Mouse (Mus musculus) lung, embryonic 14.5 days (tissue): ENCODE results near the gene Cd9. TPM values are rescaled to one million over a fixed set of nuclear protein-coding genes. Genes with fewer than 3 reads are reported as not detected.
A peak's percentile ranks its signal among the peaks of the same experiment; 100 is the strongest.

ENCODE experiments used
- ATAC-seq: fragments of 200-750 bp; cut with Nextera tagmentation; 2 replicates; pipeline ENCODE4 v1.8.0; 2017; ENCODE audit warnings: mild to moderate bottlenecking, moderate TSS enrichment, moderate library complexity; ENCODE audit not compliant: insufficient read depth
- DNase-seq: peaks from one replicate; pipeline ENCODE4 v3.0.0-alpha.2; 2015
- H3K27ac ChIP-seq: fragments of 300-500 bp; sonication (generic); 2 replicates; pipeline ENCODE4 v1.5.1; 2014; ENCODE audit warnings: low read depth, mild to moderate bottlenecking, moderate library complexity
- H3K27me3 ChIP-seq: fragments of 300-500 bp; sonication (generic); 2 replicates; pipeline ENCODE4 v1.6.1; 2014; ENCODE audit warnings: low read length, control low read depth; ENCODE audit not compliant: insufficient read depth
- H3K36me3 ChIP-seq: fragments of 300-500 bp; sonication (generic); 2 replicates; pipeline ENCODE4 v1.6.1; 2014; ENCODE audit warnings: control low read depth; ENCODE audit not compliant: insufficient read depth
- H3K4me1 ChIP-seq: fragments of 300-500 bp; sonication (generic); 2 replicates; pipeline ENCODE4 v1.6.1; 2014; ENCODE audit warnings: antibody characterized with exemption, control low read depth; ENCODE audit not compliant: insufficient read depth
- H3K4me2 ChIP-seq: fragments of 300-500 bp; sonication (generic); 2 replicates; pipeline ENCODE4 v1.6.1; 2014; ENCODE audit warnings: mild to moderate bottlenecking
- H3K4me3 ChIP-seq: fragments of 300-500 bp; sonication (generic); 2 replicates; pipeline ENCODE4 v1.5.1; 2014; ENCODE audit warnings: low read depth, low read length
- H3K9ac ChIP-seq: fragments of 300-500 bp; sonication (generic); 2 replicates; pipeline ENCODE4 v1.6.1; 2014
- H3K9me3 ChIP-seq: fragments of 300-500 bp; sonication (generic); 2 replicates; pipeline ENCODE4 v1.6.1; 2016; ENCODE audit warnings: low read depth, low read length, control low read depth
- CTCF ChIP-seq: IDR thresholded peaks from 2 replicates; pipeline ENCODE4 v1.5.1; 2016; ENCODE audit warnings: antibody characterized with exemption, low read depth
- WGBS: fragments of 180-500 bp; shearing (Covaris S2); extraction: QIAGEN DNeasy Blood & Tissue Kit; methylation state at CpG from one replicate; pipeline ENCODE4 v1.1.7; 2014; 5-methylcytosine and 5-hydroxymethylcytosine counted together
- polyA plus RNA-seq: library from polyadenylated mRNA; unstranded; fragments of >200 nt; fragmentation: Nextera tagmentation; extraction: Ambion mirVana; gene quantifications from 2 replicates; pipeline ENCODE4 v1.2.1, GENCODE M21; 2014

Cd9 gene
- polyA plus RNA-seq, 1 experiment from 2014 or later, result 128 TPM

GRCm38 (mm10) chr6:125473939-125474338 is 20.7 kb downstream of the Cd9 start:
- Histone ChIP-seq H3K9ac (no peak overlapping the region), H3K27ac (no peak overlapping the region), H3K4me1 (peaks cover 14% of the 10 kb centered on the region; the same call in 1 of the 2 replicates), H3K9me3 (no peaks in the 10 kb centered on the region), H3K27me3 (no peaks in the 10 kb centered on the region), H3K36me3 (no peaks in the 10 kb centered on the region), H3K4me2 (no peak overlapping the region), H3K4me3 (no peak overlapping the region)
- WGBS, result 80% methylated on average over 5 of the region's 5 CpGs
- no peak for DNase-seq
- no peak for ATAC-seq
- no peak for TF ChIP-seq CTCF

GRCm38 (mm10) chr6:125473321-125473721 is 21.3 kb downstream of the Cd9 start:
- ATAC-seq, result no peak; the same call in 1 of the 2 replicates
- DNase-seq, result no peak
- no peak overlapping the region for H3K4me3 ChIP-seq
- no peak for TF ChIP-seq CTCF
- 78% methylated on average over 9 of the region's 9 CpGs for WGBS
- no peak overlapping the region for H3K9ac ChIP-seq
- H3K27ac ChIP-seq, result no peak overlapping the region
- H3K36me3 ChIP-seq, result no peaks in the 10 kb centered on the region
- no peaks in the 10 kb centered on the region for H3K9me3 ChIP-seq
- no peaks in the 10 kb centered on the region for H3K27me3 ChIP-seq
- H3K4me1 ChIP-seq, result peaks cover 14% of the 10 kb centered on the region; the same call in 1 of the 2 replicates
- H3K4me2 ChIP-seq, result no peak overlapping the region

- DNase-seq, result no peak
- H3K27ac ChIP-seq, result no peak overlapping the region
- WGBS, result 52% methylated on average over 4 of the region's 4 CpGs
Observed at GRCm38 (mm10) chr6:125471921-125472320, 22.7 kb downstream of the Cd9 start.

GRCm38 (mm10) chr6:125471326-125471725 is 23.3 kb downstream of the Cd9 start:
- Histone ChIP-seq H3K4me2 (no peak overlapping the region), H3K9ac (no peak overlapping the region), H3K36me3 (no peaks in the 10 kb centered on the region), H3K27ac (no peak overlapping the region), H3K4me1 (no peaks in the 10 kb centered on the region; the same call in 1 of the 2 replicates), H3K4me3 (no peak overlapping the region), H3K27me3 (no peaks in the 10 kb centered on the region), H3K9me3 (no peaks in the 10 kb centered on the region)
- DNase-seq (no peak), ATAC-seq (no peak)
- no peak for TF ChIP-seq CTCF
- WGBS, result 66% methylated on average over 7 of the region's 7 CpGs

More at GRCm38 (mm10) chr6:125471921-125472320, 22.7 kb downstream of the Cd9 start:
- Histone ChIP-seq H3K27me3 (no peaks in the 10 kb centered on the region), H3K4me3 (no peak overlapping the region), H3K36me3 (no peaks in the 10 kb centered on the region), H3K4me2 (no peak overlapping the region), H3K9me3 (no peaks in the 10 kb centered on the region), H3K4me1 (peaks cover 4% of the 10 kb centered on the region; the same call in 1 of the 2 replicates), H3K9ac (no peak overlapping the region)
- no peak for ATAC-seq
- TF ChIP-seq CTCF, result no peak

- no peak for DNase-seq
- no peak overlapping the region for H3K27ac ChIP-seq
- H3K4me3 ChIP-seq, result no peak overlapping the region
- no peaks in the 10 kb centered on the region for H3K9me3 ChIP-seq
- no peak for ATAC-seq
- no peaks in the 10 kb centered on the region; the same call in 1 of the 2 replicates for H3K4me1 ChIP-seq
- TF ChIP-seq CTCF, result no peak
- no peak overlapping the region for H3K4me2 ChIP-seq
- H3K27me3 ChIP-seq, result no peaks in the 10 kb centered on the region
- no peak overlapping the region for H3K9ac ChIP-seq
- 89% methylated on average over 5 of the region's 5 CpGs for WGBS
- H3K36me3 ChIP-seq, result no peaks in the 10 kb centered on the region
Observed at GRCm38 (mm10) chr6:125470616-125471015, 24.0 kb downstream of the Cd9 start.

GRCm38 (mm10) chr6:125469222-125469621 is 25.4 kb downstream of the Cd9 start:
- DNase-seq, result no peak

GRCm38 (mm10) chr6:125468179-125468960 is 26.2 kb downstream of the Cd9 start:
- H3K27me3 ChIP-seq, result no peaks in the 10 kb centered on the region
- H3K9ac ChIP-seq, result no peak overlapping the region
- ATAC-seq (no peak), DNase-seq (peak; percentile 25)
- no peak overlapping the region for H3K4me2 ChIP-seq
- 0 out of 2 replicates have a peak overlapping the region, but pooled peaks have one; percentile 1 for H3K27ac ChIP-seq
- no peak for TF ChIP-seq CTCF
- 55% methylated on average over 21 of the region's 21 CpGs for WGBS
- no peaks in the 10 kb centered on the region for H3K9me3 ChIP-seq
- no peaks in the 10 kb centered on the region for H3K4me1 ChIP-seq
- H3K36me3 ChIP-seq, result peaks cover 3% of the 10 kb centered on the region; the same call in 1 of the 2 replicates
- no peak overlapping the region for H3K4me3 ChIP-seq

More at GRCm38 (mm10) chr6:125469222-125469621, 25.4 kb downstream of the Cd9 start:
- no peak for ATAC-seq
- no peak overlapping the region for H3K27ac ChIP-seq
- TF ChIP-seq CTCF, result no peak
- 73% methylated on average over 4 of the region's 4 CpGs for WGBS
- no peaks in the 10 kb centered on the region for H3K27me3 ChIP-seq
- H3K9me3 ChIP-seq, result no peaks in the 10 kb centered on the region
- no peak overlapping the region for H3K4me2 ChIP-seq
- no peak overlapping the region for H3K9ac ChIP-seq
- H3K4me1 ChIP-seq, result no peaks in the 10 kb centered on the region
- H3K4me3 ChIP-seq, result no peak overlapping the region
- no peaks in the 10 kb centered on the region for H3K36me3 ChIP-seq
